8 mouse cellular contexts compared by ENCODE assay signal in genomic region chr19:28530846-28531245, GRCm38 (mm10).
A peak's percentile ranks its signal among the peaks of the same experiment; 100 is the strongest.
DNase-seq lines count a peak whose midpoint lies in the region; ATAC-seq lines count a peak whose summit lies in the region.

No protein-coding gene starts in this region.

- no peak overlapping the region for H3K4me2 ChIP-seq in neural tube, embryonic 15.5 days
- no peak overlapping the region for H3K4me2 ChIP-seq in liver, embryonic 13.5 days

- DNase-seq in gastrocnemius, adult 18-20 months (ENCODE audit: low spot score) = peak; percentile 30
- no peak for DNase-seq in gastrocnemius, postnatal 25 days
- peak; percentile 41 for DNase-seq in neural tube, embryonic 10.5 days (ENCODE audit: extremely low spot score, low spot score)
- DNase-seq in c-Kit-positive CD71-positive TER-119-negative erythroid progenitor cells, embryonic 14.5 days (ENCODE audit: low read depth) = peak; percentile 7
- peak; percentile 2 for DNase-seq in liver, embryonic 13.5 days
- DNase-seq in spleen, postnatal 36 days (ENCODE audit: low spot score in 2 of 2) = peak; percentile 4 to 8
- no peak for DNase-seq in left cerebral cortex, adult 11 months (ENCODE audit: low spot score)

- no peak overlapping the region for H3K4me3 ChIP-seq in neural tube, embryonic 15.5 days (replicated peaks)
- no peak overlapping the region for H3K4me3 ChIP-seq in liver, embryonic 13.5 days (replicated peaks)

- no peaks in the 10 kb centered on the region for H3K4me1 ChIP-seq in neural tube, embryonic 15.5 days
- no peaks in the 10 kb centered on the region for H3K4me1 ChIP-seq in liver, embryonic 13.5 days (replicated peaks)

- no peak for ATAC-seq in neural tube, embryonic 15.5 days (ENCODE audit: low FRiP score)
- ATAC-seq in liver, embryonic 13.5 days (ENCODE audit: low read depth) = no peak

- no peaks in the 10 kb centered on the region for H3K27me3 ChIP-seq in neural tube, embryonic 15.5 days (replicated peaks)
- no peaks in the 10 kb centered on the region for H3K27me3 ChIP-seq in liver, embryonic 13.5 days

- H3K27ac ChIP-seq in neural tube, embryonic 15.5 days (replicated peaks) = no peak overlapping the region
- no peak overlapping the region for H3K27ac ChIP-seq in liver, embryonic 13.5 days

- WGBS in neural tube, embryonic 15.5 days = 76% methylated on average over 10 of the region's 10 CpGs
- WGBS in liver, embryonic 13.5 days (ENCODE audit: insufficient replicate concordance) = 54% methylated on average over 10 of the region's 10 CpGs

- no peak overlapping the region for H3K9ac ChIP-seq in neural tube, embryonic 15.5 days (replicated peaks)
- H3K9ac ChIP-seq in liver, embryonic 13.5 days = no peak overlapping the region

- H3K36me3 ChIP-seq in neural tube, embryonic 15.5 days = no peaks in the 10 kb centered on the region
- H3K36me3 ChIP-seq in liver, embryonic 13.5 days = no peaks in the 10 kb centered on the region

- no peaks in the 10 kb centered on the region for H3K9me3 ChIP-seq in neural tube, embryonic 15.5 days (replicated peaks)
- no peaks in the 10 kb centered on the region for H3K9me3 ChIP-seq in liver, embryonic 13.5 days (replicated peaks)

Comparison
In these comparisons a context has a peak if more than half of its experiments do, and no peak if none do; other contexts are left out.
1. DNase-seq: peak in gastrocnemius, adult 18-20 months (single experiment), neural tube, embryonic 10.5 days (single experiment), c-Kit-positive CD71-positive TER-119-negative erythroid progenitor cells, embryonic 14.5 days (single experiment), liver, embryonic 13.5 days (single experiment) and spleen, postnatal 36 days (2 of 2); none in gastrocnemius, postnatal 25 days (single experiment) and left cerebral cortex, adult 11 months (single experiment).